Mouse (Mus musculus) c-Kit-negative CD71-positive TER-119-positive erythroid progenitor cells, embryonic 14.5 days (primary cell): Measurements from ENCODE around the gene Rasgef1b.

ENCODE experiments used
- DNase-seq: peaks from one replicate; pipeline ENCODE4 v3.0.0-alpha.2; 2013; ENCODE audit warnings: low read depth, low spot score

Gene Rasgef1b

GRCm38 (mm10) chr5:99495354-99496156 lies 233.3 kb downstream of the Rasgef1b start:
- DNase-seq: no peak

- DNase-seq: no peak
Measured at GRCm38 (mm10) chr5:99493861-99494260, 235.0 kb downstream of the Rasgef1b start.

- DNase-seq: no peak
Measured at GRCm38 (mm10) chr5:99493017-99493416, 235.8 kb downstream of the Rasgef1b start.

- DNase-seq: no peak
Measured at GRCm38 (mm10) chr5:99488479-99489158, 240.2 kb downstream of the Rasgef1b start.

- no peak for DNase-seq
Measured at GRCm38 (mm10) chr5:99487009-99487858, 241.6 kb downstream of the Rasgef1b start.

GRCm38 (mm10) chr5:99483162-99483561 lies 245.7 kb downstream of the Rasgef1b start:
- DNase-seq: no peak

- DNase-seq: no peak
Measured at GRCm38 (mm10) chr5:99482524-99482923, 246.3 kb downstream of the Rasgef1b start.

GRCm38 (mm10) chr5:99482016-99482415 lies 246.8 kb downstream of the Rasgef1b start:
- no peak for DNase-seq

- no peak for DNase-seq
Measured at GRCm38 (mm10) chr5:99480078-99481031, 248.5 kb downstream of the Rasgef1b start.

GRCm38 (mm10) chr5:99479263-99480077 lies 249.4 kb downstream of the Rasgef1b start:
- DNase-seq: no peak

- DNase-seq: no peak
Measured at GRCm38 (mm10) chr5:99478716-99479115, 250.1 kb downstream of the Rasgef1b start.

GRCm38 (mm10) chr5:99477420-99477815 lies 251.4 kb downstream of the Rasgef1b start:
- DNase-seq: no peak

GRCm38 (mm10) chr5:99476640-99477419 lies 252.0 kb downstream of the Rasgef1b start:
- DNase-seq: no peak

GRCm38 (mm10) chr5:99472607-99473335 lies 256.1 kb downstream of the Rasgef1b start:
- DNase-seq: no peak

- DNase-seq: no peak
Measured at GRCm38 (mm10) chr5:99471790-99472189, 257.1 kb downstream of the Rasgef1b start.

GRCm38 (mm10) chr5:99470613-99471012 lies 258.3 kb downstream of the Rasgef1b start:
- DNase-seq: no peak

- no peak for DNase-seq
Measured at GRCm38 (mm10) chr5:99459007-99459406, 269.9 kb downstream of the Rasgef1b start.

GRCm38 (mm10) chr5:99457291-99457690 lies 271.6 kb downstream of the Rasgef1b start:
- no peak for DNase-seq

GRCm38 (mm10) chr5:99451939-99452338 lies 276.9 kb downstream of the Rasgef1b start:
- no peak for DNase-seq
